Mouse (Mus musculus): Measurements from ENCODE around the gene Gm13420.
"Not testable (repeated sequence)": the region's sequence is repeated elsewhere in the genome, so short reads cannot be mapped to it uniquely, and the experiment has no call there.

Gene Gm13420

GRCm38 (mm10) chr2:29751497-29751896 lies at the start of gene Gm13420:
Gm13420 (minus strand) TSS chr2:29751685.
- no peak for DNase-seq (ENCODE audit: low spot score)

GRCm38 (mm10) chr2:29792772-29793487 lies 41.4 kb upstream of the Gm13420 start:
- no peak for DNase-seq (ENCODE audit: low spot score)

GRCm38 (mm10) chr2:29787937-29788681 lies 36.6 kb upstream of the Gm13420 start, which contains the start of gene Trub2:
Trub2 (minus strand) TSS chr2:29788502.
- DNase-seq (ENCODE audit: low spot score) = peak; percentile 71

- DNase-seq (ENCODE audit: low spot score) = peak; percentile 93
These were observed 35.8 kb upstream of the Gm13420 start, which contains the start of gene Coq4 for GRCm38 (mm10) chr2:29787104-29787917. Coq4 (plus strand) TSS chr2:29787493.

GRCm38 (mm10) chr2:29784290-29784689 lies 32.8 kb upstream of the Gm13420 start:
- DNase-seq (ENCODE audit: low spot score) = no peak

GRCm38 (mm10) chr2:29781256-29781655 lies 29.8 kb upstream of the Gm13420 start:
- not testable (repeated sequence) for DNase-seq (ENCODE audit: low spot score)

GRCm38 (mm10) chr2:29773323-29773722 lies 21.8 kb upstream of the Gm13420 start:
- DNase-seq (ENCODE audit: low spot score) = no peak

GRCm38 (mm10) chr2:29771611-29772461 lies 20.4 kb upstream of the Gm13420 start:
- DNase-seq (ENCODE audit: low spot score) = peak; percentile 81

GRCm38 (mm10) chr2:29770162-29770561 lies 18.7 kb upstream of the Gm13420 start:
- no peak for DNase-seq (ENCODE audit: low spot score)

GRCm38 (mm10) chr2:29768901-29769300 lies 17.4 kb upstream of the Gm13420 start:
- no peak for DNase-seq (ENCODE audit: low spot score)

- no peak for DNase-seq (ENCODE audit: low spot score)
These were observed 16.7 kb upstream of the Gm13420 start for GRCm38 (mm10) chr2:29767976-29768709.

GRCm38 (mm10) chr2:29764831-29765230 lies 13.3 kb upstream of the Gm13420 start:
- peak; percentile 72 for DNase-seq (ENCODE audit: low spot score)

GRCm38 (mm10) chr2:29755693-29756092 lies 4.2 kb upstream of the Gm13420 start:
- no peak for DNase-seq (ENCODE audit: low spot score)

GRCm38 (mm10) chr2:29752397-29752796 lies 912 bp upstream of the Gm13420 start:
- DNase-seq (ENCODE audit: low spot score) = no peak

GRCm38 (mm10) chr2:29748499-29748898 lies 3.0 kb downstream of the Gm13420 start:
- no peak for DNase-seq (ENCODE audit: low spot score)

- no peak for DNase-seq (ENCODE audit: low spot score)
These were observed 3.6 kb downstream of the Gm13420 start for GRCm38 (mm10) chr2:29747852-29748251.

- no peak for DNase-seq (ENCODE audit: low spot score)
These were observed 4.2 kb downstream of the Gm13420 start for GRCm38 (mm10) chr2:29747188-29747782.

- DNase-seq (ENCODE audit: low spot score) = no peak
These were observed 7.2 kb downstream of the Gm13420 start for GRCm38 (mm10) chr2:29744256-29744655.

- DNase-seq (ENCODE audit: low spot score) = no peak
These were observed 10.3 kb downstream of the Gm13420 start for GRCm38 (mm10) chr2:29741207-29741606.

GRCm38 (mm10) chr2:29739368-29739767 lies 12.1 kb downstream of the Gm13420 start:
- no peak for DNase-seq (ENCODE audit: low spot score)

Measured in adipocyte (in vitro differentiated cells).